Mouse (Mus musculus) ES-E14 (cell line): ENCODE data around the gene Lrrc8d. TPM values are rescaled to one million over a fixed set of nuclear protein-coding genes. Genes with fewer than 3 reads are reported as not detected.

Experiments used
- DNase-seq: peaks from one replicate; pipeline ENCODE4 v3.0.0-alpha.2; 2013; ENCODE audit warnings: low read depth, low spot score
- H3K27ac ChIP-seq: 2 replicates; pipeline ENCODE4 v1.5.1; 2012; ENCODE audit warnings: low read depth, mild to moderate bottlenecking, low read length, moderate library complexity, mixed read lengths; ENCODE audit not compliant: poor library complexity, insufficient read depth, severe bottlenecking
- H3K36me3 ChIP-seq: 2 replicates; pipeline ENCODE4 v1.6.1; 2012; ENCODE audit warnings: mild to moderate bottlenecking, low read length, moderate library complexity, mixed read lengths; ENCODE audit not compliant: control insufficient read depth, poor library complexity, insufficient read depth, severe bottlenecking
- H3K4me1 ChIP-seq, 2 experiments: fragments of 150-350 bp in 1 of 2; sonication (generic) in 1 of 2; 2 replicates each; pipeline ENCODE4 v1.6.1; 2012; ENCODE audit warnings: low read length in 2 of 2, mild to moderate bottlenecking in 1 of 2, mixed read lengths in 1 of 2; ENCODE audit not compliant: control insufficient read depth in 2 of 2, insufficient read depth in 2 of 2, poor library complexity in 1 of 2
- H3K4me3 ChIP-seq, 2 experiments: fragments of 150-350 bp in 1 of 2; sonication (generic) in 1 of 2; 2 replicates each; pipeline ENCODE4 v1.5.1; 2012; ENCODE audit warnings: low read length in 2 of 2, low read depth in 1 of 2, mild to moderate bottlenecking in 1 of 2, mixed read lengths in 1 of 2; ENCODE audit not compliant: insufficient read depth in 1 of 2, poor library complexity in 1 of 2, severe bottlenecking in 1 of 2
- H3K9ac ChIP-seq: 2 replicates; pipeline ENCODE4 v1.6.1; 2012; ENCODE audit warnings: low read depth, mild to moderate bottlenecking, low read length, mixed read lengths; ENCODE audit not compliant: poor library complexity, insufficient read depth, severe bottlenecking
- H3K9me3 ChIP-seq: fragments of 150-350 bp; sonication (generic); 2 replicates; pipeline ENCODE4 v1.6.1; 2012; ENCODE audit warnings: low read depth, mild to moderate bottlenecking, low read length; ENCODE audit not compliant: control insufficient read depth, insufficient read depth
- CHD2 ChIP-seq: IDR thresholded peaks from 2 replicates; pipeline ENCODE4 v1.6.1; 2014; ENCODE audit warnings: mild to moderate bottlenecking, low read depth, low read length, inconsistent platforms
- HCFC1 ChIP-seq: IDR thresholded peaks from 2 replicates; pipeline ENCODE4 v1.6.1; 2012; ENCODE audit warnings: low read length, inconsistent platforms, borderline replicate concordance; ENCODE audit not compliant: insufficient read depth
- MAFK ChIP-seq: IDR thresholded peaks from 2 replicates; pipeline ENCODE4 v1.6.1; 2014; ENCODE audit warnings: mild to moderate bottlenecking, low read depth, low read length, inconsistent platforms; ENCODE audit not compliant: insufficient read depth
- ZC3H11A ChIP-seq: IDR thresholded peaks from 2 replicates; pipeline ENCODE4 v1.6.1; 2012; ENCODE audit warnings: low read depth, mild to moderate bottlenecking, inconsistent platforms, low read length, borderline replicate concordance
- ZNF384 ChIP-seq: IDR thresholded peaks from 2 replicates; pipeline ENCODE4 v1.6.1; 2012; ENCODE audit warnings: low read depth, low read length, inconsistent platforms
- in situ Hi-C, 2 experiments: fragments of 600-800 bp; cut with MboI; formaldehyde crosslinking; loops; one replicate each; pipeline ENCODE4 v1.15.1; 2025; ENCODE audit warnings: low sequenced_read_pairs in 2 of 2, inconsistent platforms in 1 of 2; ENCODE audit not compliant: unreplicated experiment in 2 of 2
- total RNA-seq: library from RNA; depleted of rRNA; stranded (reverse); fragments of 300-350 nt; gene quantifications from 2 replicates; pipeline ENCODE4 v1.2.3, GENCODE M21; 2012

Gene Lrrc8d
- total RNA-seq, 1 experiment: 23.2 TPM

GRCm38 (mm10) chr5:105857486-105857885, 157.7 kb downstream of the Lrrc8d start:
- H3K36me3 ChIP-seq: no peaks in the 10 kb centered on the region
- in situ Hi-C loops: loop anchor here in 1 of 2 experiments (25.0 kb wide), 1 partner anchor 170 kb away; the partner anchor contains the start of gene Lrrc8d
- no peaks in the 10 kb centered on the region for H3K9me3 ChIP-seq
- no peak overlapping the region for H3K27ac ChIP-seq
- DNase-seq: no peak
- TF ChIP-seq MAFK (no peak), ZC3H11A (no peak), CHD2 (no peak), ZNF384 (no peak), HCFC1 (no peak)
- H3K4me1 ChIP-seq: peaks cover 0 to 2% of the 10 kb centered on the region in 2 experiments; a peak in 2 of 4 replicates
- no peak overlapping the region for H3K9ac ChIP-seq
- H3K4me3 ChIP-seq: no peak overlapping the region

- no peak for DNase-seq
- H3K27ac ChIP-seq: peak overlapping the region; percentile 55; the same call in 1 of the 2 replicates
These were observed 159.3 kb downstream of the Lrrc8d start for GRCm38 (mm10) chr5:105858754-105859694.

GRCm38 (mm10) chr5:105859716-105860460, 160.1 kb downstream of the Lrrc8d start:
- Histone ChIP-seq H3K9ac (no peak overlapping the region), H3K27ac (no peak overlapping the region; the same call in 1 of the 2 replicates), H3K4me1 (peaks cover 0 to 2% of the 10 kb centered on the region in 2 experiments; a peak in 2 of 4 replicates), H3K36me3 (no peaks in the 10 kb centered on the region), H3K9me3 (no peaks in the 10 kb centered on the region), H3K4me3 (no peak overlapping the region)
- TF ChIP-seq ZNF384 (no peak), ZC3H11A (no peak), HCFC1 (no peak), MAFK (no peak), CHD2 (no peak)
- in situ Hi-C loops: loop anchor here in 1 of 2 experiments (10.0 to 25.0 kb wide), 2 partner anchors 173 to 455 kb away; partner anchors contain the start of gene Lrrc8d
- DNase-seq: no peak

More at GRCm38 (mm10) chr5:105858754-105859694, 159.3 kb downstream of the Lrrc8d start:
- TF ChIP-seq ZNF384 (no peak), ZC3H11A (no peak), HCFC1 (no peak), CHD2 (no peak), MAFK (no peak)
- Histone ChIP-seq H3K4me3 (no peak overlapping the region), H3K9ac (no peak overlapping the region), H3K36me3 (no peaks in the 10 kb centered on the region), H3K9me3 (no peaks in the 10 kb centered on the region), H3K4me1 (peaks cover 0 to 2% of the 10 kb centered on the region in 2 experiments; a peak in 2 of 4 replicates)
- in situ Hi-C loops: loop anchor here in 1 of 2 experiments (25.0 kb wide), 1 partner anchor 172 kb away; the partner anchor contains the start of gene Lrrc8d

GRCm38 (mm10) chr5:105860461-105860835, 160.7 kb downstream of the Lrrc8d start:
- Histone ChIP-seq H3K4me3 (no peak overlapping the region), H3K27ac (no peak overlapping the region), H3K36me3 (no peaks in the 10 kb centered on the region), H3K9ac (no peak overlapping the region), H3K9me3 (no peaks in the 10 kb centered on the region), H3K4me1 (peaks cover 0 to 2% of the 10 kb centered on the region in 2 experiments; a peak in 2 of 4 replicates)
- DNase-seq: no peak
- in situ Hi-C loops: loop anchor here in 1 of 2 experiments (10.0 to 25.0 kb wide), 2 partner anchors 173 to 456 kb away; partner anchors contain the start of gene Lrrc8d
- TF ChIP-seq CHD2 (no peak), ZNF384 (no peak), HCFC1 (no peak), ZC3H11A (no peak), MAFK (no peak)
